Mouse (Mus musculus): Measurements from ENCODE around the gene Prpf38a. TPM values are rescaled to one million over a fixed set of nuclear protein-coding genes. Genes with fewer than 3 reads are reported as not detected.

Gene Prpf38a
- total and polyA plus RNA-seq, 2 experiments from 2014 or later = 19.9 to 59.6 TPM

DNA sequence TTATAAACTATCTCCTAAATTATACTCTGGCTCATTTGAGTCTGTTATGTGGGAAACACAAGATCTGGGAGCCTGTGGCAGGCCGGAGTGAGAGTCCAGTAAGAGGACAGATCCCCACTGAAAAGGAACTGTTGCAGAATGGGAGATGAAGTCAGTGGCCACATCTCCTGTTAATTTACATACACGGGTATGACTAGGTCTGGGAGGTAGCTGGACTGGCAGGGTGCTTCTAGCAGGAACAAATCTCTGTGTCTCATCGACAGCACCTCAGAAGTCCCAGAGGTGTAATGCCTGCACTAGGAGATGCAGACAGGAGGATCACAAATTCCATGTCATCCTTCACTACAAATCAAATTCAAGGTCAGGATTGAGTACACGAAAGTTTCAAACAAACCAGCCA, 39.5 kb upstream of the Prpf38a start:
- Histone ChIP-seq H3K27ac (0 out of 2 replicates have a peak overlapping the region, but pooled peaks have one; percentile 94), H3K4me2 (ENCODE audit: low read depth, low read length) (peak overlapping the region; percentile 74), H3K4me3 (ENCODE audit: low read length) (peak overlapping the region; percentile 71), H3K9ac (replicated peaks; ENCODE audit: low read length) (peak overlapping the region; percentile 82; the same call in 1 of the 2 replicates), H3K4me1 (ENCODE audit: insufficient read depth, low read length) (peaks cover 12% of the 10 kb centered on the region; the same call in 1 of the 2 replicates), H3K9me3 (ENCODE audit: low read length) (no peaks in the 10 kb centered on the region), H3K27me3 (ENCODE audit: insufficient read depth, low read length) (no peaks in the 10 kb centered on the region), H3K36me3 (ENCODE audit: insufficient read depth, low read length) (0 out of 2 replicates have a peak, but pooled peaks cover under 1% of the 10 kb centered on the region)
- WGBS = 63% methylated on average over 4 of the region's 4 CpGs
- TF ChIP-seq CTCF (IDR thresholded peaks at IDR 0.05; ENCODE audit: low read depth) = no peak
- ATAC-seq = no peak
- no peak for DNase-seq (ENCODE audit: low spot score)

DNA sequence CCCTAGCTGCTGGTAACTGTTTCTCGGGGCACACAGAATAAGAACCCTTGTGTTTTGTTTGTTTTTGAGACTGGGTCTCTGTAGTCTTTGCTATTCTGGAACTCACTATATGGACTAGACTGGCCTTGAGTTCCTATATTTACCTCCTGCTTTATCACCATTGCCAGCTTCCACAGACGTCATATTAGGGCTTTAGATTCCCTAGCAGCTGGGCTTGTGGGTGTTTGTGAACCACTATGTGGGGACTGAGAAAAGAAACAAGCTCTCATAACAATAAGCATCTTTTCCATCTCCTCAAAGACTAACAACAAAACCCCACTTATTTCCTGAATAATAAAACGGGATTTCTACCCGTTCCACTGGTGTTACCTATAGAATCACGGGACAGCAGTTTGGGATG, 31.8 kb upstream of the Prpf38a start:
- Histone ChIP-seq H3K9me3 (ENCODE audit: low read length) (no peaks in the 10 kb centered on the region), H3K4me3 (ENCODE audit: low read length) (no peak overlapping the region), H3K4me1 (ENCODE audit: insufficient read depth, low read length) (no peaks in the 10 kb centered on the region), H3K36me3 (ENCODE audit: insufficient read depth, low read length) (no peaks in the 10 kb centered on the region), H3K4me2 (ENCODE audit: low read depth, low read length) (no peak overlapping the region), H3K9ac (replicated peaks; ENCODE audit: low read length) (no peak overlapping the region), H3K27me3 (ENCODE audit: insufficient read depth, low read length) (no peaks in the 10 kb centered on the region), H3K27ac (no peak overlapping the region)
- ATAC-seq (no peak), DNase-seq (ENCODE audit: low spot score) (no peak)
- WGBS = 91% methylated on average over 5 of the region's 5 CpGs
- no peak for TF ChIP-seq CTCF (IDR thresholded peaks at IDR 0.05; ENCODE audit: low read depth)

GRCm38 (mm10) chr4:108608651-108609050, 29.5 kb upstream of the Prpf38a start:
- no peak overlapping the region for H3K9ac ChIP-seq (replicated peaks; ENCODE audit: low read length)
- H3K27me3 ChIP-seq (ENCODE audit: insufficient read depth, low read length) = no peaks in the 10 kb centered on the region
- H3K9me3 ChIP-seq (ENCODE audit: low read length) = no peaks in the 10 kb centered on the region
- ATAC-seq = no peak
- H3K4me2 ChIP-seq (ENCODE audit: low read depth, low read length) = no peak overlapping the region
- 95% methylated on average over 3 of the region's 3 CpGs for WGBS
- H3K4me1 ChIP-seq (ENCODE audit: insufficient read depth, low read length) = no peaks in the 10 kb centered on the region
- H3K4me3 ChIP-seq (ENCODE audit: low read length) = no peak overlapping the region
- DNase-seq (ENCODE audit: low spot score) = no peak
- no peak for TF ChIP-seq CTCF (IDR thresholded peaks at IDR 0.05; ENCODE audit: low read depth)
- no peaks in the 10 kb centered on the region; the same call in 1 of the 2 replicates for H3K36me3 ChIP-seq (ENCODE audit: insufficient read depth, low read length)
- no peak overlapping the region for H3K27ac ChIP-seq

- H3K4me2 ChIP-seq (ENCODE audit: low read depth, low read length) = no peak overlapping the region
- WGBS = 93% methylated on average over 7 of the region's 7 CpGs
- no peaks in the 10 kb centered on the region for H3K27me3 ChIP-seq (ENCODE audit: insufficient read depth, low read length)
- no peak for TF ChIP-seq CTCF (IDR thresholded peaks at IDR 0.05; ENCODE audit: low read depth)
- H3K4me3 ChIP-seq (ENCODE audit: low read length) = no peak overlapping the region
- no peak overlapping the region for H3K9ac ChIP-seq (replicated peaks; ENCODE audit: low read length)
- H3K27ac ChIP-seq = no peak overlapping the region
- no peak for DNase-seq (ENCODE audit: low spot score)
- no peaks in the 10 kb centered on the region; the same call in 1 of the 2 replicates for H3K36me3 ChIP-seq (ENCODE audit: insufficient read depth, low read length)
- H3K4me1 ChIP-seq (ENCODE audit: insufficient read depth, low read length) = no peaks in the 10 kb centered on the region
- H3K9me3 ChIP-seq (ENCODE audit: low read length) = no peaks in the 10 kb centered on the region
- ATAC-seq = no peak
Measured at GRCm38 (mm10) chr4:108601870-108602269, 22.7 kb upstream of the Prpf38a start.

DNA sequence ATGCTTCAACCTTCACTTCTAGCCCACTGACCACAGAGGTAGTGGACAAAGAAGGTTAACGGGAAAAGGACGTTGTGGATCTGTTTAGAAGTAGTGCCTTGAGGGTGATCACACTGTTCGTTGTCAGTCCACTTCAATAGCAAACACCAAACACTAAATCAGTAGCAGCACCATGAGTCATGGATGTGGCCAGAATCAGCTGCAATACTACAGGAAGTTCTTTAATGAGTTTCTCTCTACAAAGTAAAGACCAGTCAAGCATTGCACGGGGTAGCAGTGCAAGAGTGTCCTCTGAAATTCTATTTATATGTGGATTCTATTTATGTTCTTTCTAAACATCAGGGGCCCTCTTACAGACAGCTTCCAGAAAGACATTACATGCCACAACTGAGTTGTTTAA, 19.2 kb upstream of the Prpf38a start:
- WGBS = 90% methylated on average over 4 of the region's 4 CpGs
- H3K4me1 ChIP-seq (ENCODE audit: insufficient read depth, low read length) = no peaks in the 10 kb centered on the region
- DNase-seq (ENCODE audit: low spot score) (no peak), ATAC-seq (no peak)
- no peak overlapping the region for H3K4me2 ChIP-seq (ENCODE audit: low read depth, low read length)
- H3K4me3 ChIP-seq (ENCODE audit: low read length) = no peak overlapping the region
- H3K9me3 ChIP-seq (ENCODE audit: low read length) = no peaks in the 10 kb centered on the region
- H3K9ac ChIP-seq (replicated peaks; ENCODE audit: low read length) = no peak overlapping the region
- TF ChIP-seq CTCF (IDR thresholded peaks at IDR 0.05; ENCODE audit: low read depth) = no peak
- H3K36me3 ChIP-seq (ENCODE audit: insufficient read depth, low read length) = no peaks in the 10 kb centered on the region
- no peak overlapping the region for H3K27ac ChIP-seq
- no peaks in the 10 kb centered on the region for H3K27me3 ChIP-seq (ENCODE audit: insufficient read depth, low read length)

- Histone ChIP-seq H3K4me3 (ENCODE audit: low read length) (no peak overlapping the region), H3K4me1 (ENCODE audit: insufficient read depth, low read length) (no peaks in the 10 kb centered on the region), H3K27ac (no peak overlapping the region), H3K9me3 (ENCODE audit: low read length) (no peaks in the 10 kb centered on the region), H3K36me3 (ENCODE audit: insufficient read depth, low read length) (no peaks in the 10 kb centered on the region), H3K9ac (replicated peaks; ENCODE audit: low read length) (no peak overlapping the region), H3K27me3 (ENCODE audit: insufficient read depth, low read length) (no peaks in the 10 kb centered on the region), H3K4me2 (ENCODE audit: low read depth, low read length) (no peak overlapping the region)
- no peak for TF ChIP-seq CTCF (IDR thresholded peaks at IDR 0.05; ENCODE audit: low read depth)
- DNase-seq (ENCODE audit: low spot score) (no peak), ATAC-seq (no peak)
- 95% methylated on average over 1 of the region's 1 CpGs for WGBS
Measured at GRCm38 (mm10) chr4:108595785-108596184, 16.6 kb upstream of the Prpf38a start.

DNA sequence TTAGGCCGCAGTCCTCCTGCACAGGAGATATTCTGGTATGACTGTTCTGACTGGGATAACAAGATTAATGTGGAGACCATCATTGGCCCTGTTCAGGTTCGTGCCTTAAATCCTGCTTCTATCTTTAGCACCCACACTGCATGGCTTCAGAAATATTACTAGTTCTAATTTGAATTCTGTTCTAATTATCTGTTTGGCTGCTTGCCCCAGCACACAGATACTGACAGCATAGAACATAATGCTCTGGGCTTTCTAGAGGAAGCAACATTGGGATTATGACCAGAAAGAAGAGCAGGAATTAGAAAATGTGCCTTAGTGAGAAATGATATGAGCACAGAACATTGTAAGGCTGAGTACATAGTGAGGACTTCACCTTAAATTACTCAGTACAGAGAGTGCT, 14.2 kb upstream of the Prpf38a start:
- TF ChIP-seq CTCF (IDR thresholded peaks at IDR 0.05; ENCODE audit: low read depth) = no peak
- H3K4me3 ChIP-seq (ENCODE audit: low read length) = no peak overlapping the region
- no peaks in the 10 kb centered on the region for H3K9me3 ChIP-seq (ENCODE audit: low read length)
- no peaks in the 10 kb centered on the region for H3K27me3 ChIP-seq (ENCODE audit: insufficient read depth, low read length)
- DNase-seq (ENCODE audit: low spot score) (no peak), ATAC-seq (no peak)
- H3K9ac ChIP-seq (replicated peaks; ENCODE audit: low read length) = no peak overlapping the region
- no peak overlapping the region for H3K4me2 ChIP-seq (ENCODE audit: low read depth, low read length)
- WGBS = 92% methylated on average over 2 of the region's 2 CpGs
- H3K4me1 ChIP-seq (ENCODE audit: insufficient read depth, low read length) = no peaks in the 10 kb centered on the region
- no peaks in the 10 kb centered on the region for H3K36me3 ChIP-seq (ENCODE audit: insufficient read depth, low read length)
- no peak overlapping the region for H3K27ac ChIP-seq

All from hindbrain, postnatal 0 days (tissue).